In the genomic region with DNA sequence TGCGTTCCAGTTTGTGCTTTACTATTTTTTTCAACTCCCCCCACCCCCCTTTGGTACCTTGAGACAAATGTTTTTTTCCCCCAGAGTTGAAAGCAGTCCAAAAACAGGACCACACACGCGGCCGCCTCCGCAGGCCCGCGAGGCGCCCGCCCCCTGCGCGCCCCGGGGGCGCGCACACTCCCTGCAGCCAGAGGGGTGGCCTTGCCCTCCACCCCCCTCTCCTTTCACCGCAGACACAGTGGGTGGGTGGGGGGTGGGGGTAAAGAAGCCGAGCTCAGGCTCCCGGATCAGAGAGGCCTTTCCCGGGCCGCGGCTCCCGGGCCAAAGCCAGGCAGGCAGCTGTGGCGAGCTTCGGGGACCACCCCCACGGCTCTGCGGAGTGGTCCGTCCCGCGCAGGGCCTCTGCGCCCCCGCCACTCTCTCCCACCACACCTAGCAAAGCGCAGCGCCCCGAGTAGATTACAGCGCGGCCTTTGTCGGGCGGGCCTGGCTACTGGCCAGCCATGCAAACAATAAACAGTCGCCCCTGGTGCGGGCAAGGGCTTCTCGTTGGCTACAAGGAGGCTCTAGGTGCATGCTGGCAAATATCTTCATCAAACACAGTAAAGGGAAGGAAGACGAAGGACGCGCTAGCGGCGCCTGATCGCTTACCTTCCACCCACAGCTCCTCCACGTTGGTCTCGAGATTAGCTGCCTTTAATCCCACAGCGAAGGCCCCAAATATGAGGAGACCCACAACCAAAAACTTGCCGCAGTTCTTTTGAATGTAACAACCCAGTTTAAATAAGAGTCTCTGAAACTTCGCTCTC, we compare ENCODE assay signal across 8 mouse cellular contexts. TPM values are rescaled to one million over a fixed set of nuclear protein-coding genes. Genes with fewer than 3 reads are reported as not detected.
DNase-seq lines count a peak whose midpoint lies in the region; ATAC-seq lines count a peak whose summit lies in the region.

No protein-coding gene starts in this region.

- peak; percentile 77 for DNase-seq in ES-CJ7 (ENCODE audit: low read depth, low spot score)
- DNase-seq in c-Kit-negative CD71-positive TER-119-positive erythroid progenitor cells, embryonic 14.5 days (ENCODE audit: low read depth, low spot score) = peak; percentile 30
- peak; percentile 89 for DNase-seq in forelimb bud, embryonic 11.5 days (ENCODE audit: low read depth, low spot score)
- DNase-seq in layer of hippocampus, postnatal 10 days (ENCODE audit: low spot score in 2 of 2) = peak; percentile 72 to 82
- peak; percentile 85 to 92 for DNase-seq in lung, postnatal 4 days
- DNase-seq in right cerebral cortex, adult 18-20 months = peak; percentile 60
- DNase-seq in urinary bladder, adult 2 months (ENCODE audit: low spot score) = peak; percentile 78

- ATAC-seq in hematopoietic stem cell, adult 5-6 weeks (replicated peaks in 1 of 2; ENCODE audit: insufficient read depth in 1 of 2, low FRiP score in 2 of 2, low TSS enrichment in 1 of 2, low read depth in 1 of 2, poor library complexity in 2 of 2, severe bottlenecking in 2 of 2) = peak; percentile 41 to 53

RNA-seq across cellular contexts. Expression of a gene that starts 10.2 kb away (rescaled TPM):
- 10.2 and 13.2 TPM in 2 replicates for total RNA-seq in hematopoietic stem cell, adult 5-6 weeks (2017)
- total RNA-seq in layer of hippocampus, postnatal 10 days (2021) = 10 to 100 TPM; 31.3 to 39.1 TPM
- 29.6 and 42.7 TPM in 2 replicates for polyA plus RNA-seq in urinary bladder, adult 2 months (2012; rRNA removed)

Comparison
In these comparisons a context has a peak if more than half of its experiments do, and no peak if none do; other contexts are left out.
1. Peak in every context shown above with its lines: DNase-seq and ATAC-seq.
2. DNase-seq: peak in every context shown above with its lines; median percentile 89 in forelimb bud, embryonic 11.5 days; 88 in lung, postnatal 4 days; 78 in urinary bladder, adult 2 months; 77 in ES-CJ7; 77 in layer of hippocampus, postnatal 10 days; 60 in right cerebral cortex, adult 18-20 months; 30 in c-Kit-negative CD71-positive TER-119-positive erythroid progenitor cells, embryonic 14.5 days.